Mouse (Mus musculus): ENCODE data around the gene Cilp2. TPM values are rescaled to one million over a fixed set of nuclear protein-coding genes. Genes with fewer than 3 reads are reported as not detected.

Gene Cilp2
- polyA plus RNA-seq, 1 experiment from 2014 or later, result 6.6 TPM

- WGBS, result 88% methylated on average over 8 of the region's 8 CpGs
- Histone ChIP-seq H3K9me3 (replicated peaks; ENCODE audit: control insufficient read depth, low read length, poor library complexity, severe bottlenecking) (no peaks in the 10 kb centered on the region), H3K36me3 (ENCODE audit: control insufficient read depth, insufficient read depth, low read length) (no peaks in the 10 kb centered on the region), H3K9ac (ENCODE audit: low read depth, low read length) (no peak overlapping the region), H3K27ac (ENCODE audit: low read length) (no peak overlapping the region), H3K4me1 (ENCODE audit: control insufficient read depth, insufficient read depth, low read length) (peaks cover 30% of the 10 kb centered on the region), H3K4me3 (ENCODE audit: low read depth, low read length) (no peak overlapping the region), H3K27me3 (ENCODE audit: control insufficient read depth, insufficient read depth, low read depth, low read length) (no peaks in the 10 kb centered on the region), H3K4me2 (ENCODE audit: low read length) (peak overlapping the region; percentile 100; the same call in 1 of the 2 replicates)
- ATAC-seq, result no peak
Measured at GRCm38 (mm10) chr8:69904096-69904495, 16.6 kb upstream of the Cilp2 start.

DNA sequence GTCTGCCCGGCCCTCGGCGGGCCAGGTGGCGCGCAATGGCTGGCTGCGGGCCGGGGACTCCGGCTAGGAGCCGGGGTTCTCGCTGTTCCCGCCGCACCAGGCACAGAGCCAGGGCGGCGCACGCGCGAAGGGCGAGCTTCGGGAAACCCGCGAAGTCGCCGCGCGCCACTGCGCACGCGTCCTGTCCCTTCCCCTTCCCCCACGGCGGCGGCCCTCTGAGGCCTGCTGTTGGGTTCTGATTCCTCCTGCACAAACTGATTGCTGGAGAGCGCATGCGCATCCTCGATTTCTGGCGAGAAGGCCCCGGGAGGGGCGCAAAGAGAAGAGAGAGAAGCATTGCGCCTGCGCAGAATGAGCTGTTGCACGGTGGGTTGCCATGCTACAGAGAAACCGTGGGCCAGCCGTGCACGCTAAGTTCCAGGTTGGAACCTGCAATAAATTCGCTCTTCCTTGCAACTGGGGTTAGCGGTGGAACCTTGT, 15.6 kb upstream of the Cilp2 start:
- peak overlapping the region; percentile 75 for H3K9ac ChIP-seq (ENCODE audit: low read depth, low read length)
- WGBS, result under 1% methylated on average over 43 of the region's 45 CpGs
- peak; percentile 91 for ATAC-seq

DNA sequence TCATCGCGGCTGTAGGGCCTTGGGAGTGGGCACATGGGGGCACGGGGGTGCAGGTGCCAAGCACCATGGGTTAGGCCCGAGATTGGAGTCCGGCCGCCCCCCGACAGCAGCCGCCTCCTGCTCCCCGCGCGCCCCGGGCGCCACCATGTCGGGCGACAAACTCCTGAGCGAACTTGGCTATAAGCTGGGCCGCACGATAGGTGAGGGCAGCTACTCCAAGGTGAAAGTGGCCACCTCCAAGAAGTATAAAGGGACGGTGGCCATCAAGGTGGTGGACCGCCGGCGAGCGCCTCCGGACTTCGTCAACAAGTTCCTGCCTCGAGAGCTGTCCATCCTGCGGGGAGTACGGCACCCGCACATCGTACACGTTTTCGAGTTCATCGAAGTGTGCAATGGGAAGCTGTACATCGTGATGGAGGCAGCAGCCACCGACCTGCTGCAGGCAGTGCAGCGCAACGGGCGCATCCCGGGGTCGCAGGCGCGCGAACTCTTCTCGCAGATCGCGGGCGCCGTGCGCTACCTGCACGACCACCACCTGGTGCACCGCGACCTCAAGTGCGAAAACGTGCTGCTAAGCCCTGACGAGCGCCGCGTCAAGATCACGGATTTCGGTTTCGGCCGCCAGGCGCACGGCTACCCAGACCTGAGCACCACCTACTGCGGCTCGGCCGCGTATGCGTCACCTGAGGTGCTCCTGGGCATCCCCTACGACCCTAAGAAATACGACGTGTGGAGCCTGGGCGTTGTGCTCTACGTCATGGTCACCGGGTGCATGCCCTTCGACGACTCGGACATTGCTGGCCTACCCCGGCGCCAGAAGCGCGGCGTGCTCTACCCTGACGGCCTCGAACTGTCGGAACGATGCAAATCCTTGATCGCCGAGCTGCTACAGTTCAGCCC, 14.9 kb upstream of the Cilp2 start, which contains the start of the genes Tssk6, Ndufa13 and Yjefn3:
Gene Tssk6, plus strand, starts transcription at position 22 of the 900 bp plus-strand sequence.
Gene Ndufa13, minus strand, starts transcription at position 396 of the 900 bp plus-strand sequence.
Gene Yjefn3, minus strand, starts transcription at position 550 of the 900 bp plus-strand sequence.
- Histone ChIP-seq H3K27me3 (ENCODE audit: control insufficient read depth, insufficient read depth, low read depth, low read length) (no peaks in the 10 kb centered on the region), H3K27ac (ENCODE audit: low read length) (peak within 1 kb of the TSS; percentile 89), H3K9ac (ENCODE audit: low read depth, low read length) (peak within 1 kb of the TSS; percentile 84), H3K4me2 (ENCODE audit: low read length) (peak within 1 kb of the TSS; percentile 100), H3K4me1 (ENCODE audit: control insufficient read depth, insufficient read depth, low read length) (peaks cover 36% of the 10 kb centered on the region), H3K36me3 (ENCODE audit: control insufficient read depth, insufficient read depth, low read length) (no peaks in the 10 kb centered on the region; the same call in none of the 2 replicates), H3K4me3 (ENCODE audit: low read depth, low read length) (peak within 1 kb of the TSS; percentile 67), H3K9me3 (replicated peaks; ENCODE audit: control insufficient read depth, low read length, poor library complexity, severe bottlenecking) (no peaks in the 10 kb centered on the region)
- peak; percentile 52 for ATAC-seq
- 4% methylated on average over 89 of the region's 89 CpGs for WGBS

More for the DNA sequence above, 15.6 kb upstream of the Cilp2 start:
- H3K36me3 ChIP-seq (ENCODE audit: control insufficient read depth, insufficient read depth, low read length), result no peaks in the 10 kb centered on the region; the same call in 1 of the 2 replicates
- H3K27ac ChIP-seq (ENCODE audit: low read length), result peak overlapping the region; percentile 89
- H3K27me3 ChIP-seq (ENCODE audit: control insufficient read depth, insufficient read depth, low read depth, low read length), result no peaks in the 10 kb centered on the region
- H3K4me2 ChIP-seq (ENCODE audit: low read length), result peak overlapping the region; percentile 100
- H3K4me1 ChIP-seq (ENCODE audit: control insufficient read depth, insufficient read depth, low read length), result peaks cover 32% of the 10 kb centered on the region
- no peaks in the 10 kb centered on the region for H3K9me3 ChIP-seq (replicated peaks; ENCODE audit: control insufficient read depth, low read length, poor library complexity, severe bottlenecking)
- peak overlapping the region; percentile 67 for H3K4me3 ChIP-seq (ENCODE audit: low read depth, low read length)

DNA sequence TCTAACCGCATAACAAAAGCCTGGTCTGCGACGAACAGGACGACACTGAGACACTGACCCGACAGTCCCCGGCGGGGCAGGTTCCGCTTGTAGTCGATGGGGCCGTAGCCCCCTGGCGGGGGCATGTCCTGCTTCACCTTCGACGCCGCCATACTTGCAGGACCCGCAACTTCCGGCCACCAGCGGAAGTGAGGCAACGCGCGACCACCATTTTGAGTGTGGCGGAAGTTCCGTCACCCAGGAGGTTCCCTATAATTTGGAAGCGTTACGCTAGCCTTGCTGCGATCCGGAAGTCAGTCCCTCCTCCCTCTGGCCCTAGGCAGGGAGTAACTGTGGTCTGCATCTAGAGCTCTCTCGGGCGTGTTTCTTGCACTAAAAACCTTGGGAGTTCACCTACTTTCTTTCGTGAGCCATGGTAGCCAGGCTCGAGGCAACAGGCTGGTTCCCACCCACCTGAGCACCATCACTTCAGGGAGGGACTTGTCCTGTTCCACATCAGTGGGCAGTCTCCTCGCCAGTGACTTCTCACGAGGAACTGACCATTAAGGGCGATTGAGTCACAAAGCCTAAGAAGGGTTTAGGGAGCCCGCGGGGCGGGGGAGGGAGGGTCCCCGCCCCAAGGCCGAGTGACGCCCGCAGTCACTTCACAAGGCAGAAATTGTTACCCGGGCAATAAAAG, 14.1 kb upstream of the Cilp2 start:
- Histone ChIP-seq H3K9ac (ENCODE audit: low read depth, low read length) (peak overlapping the region; percentile 84), H3K9me3 (replicated peaks; ENCODE audit: control insufficient read depth, low read length, poor library complexity, severe bottlenecking) (no peaks in the 10 kb centered on the region), H3K4me1 (ENCODE audit: control insufficient read depth, insufficient read depth, low read length) (peaks cover 36% of the 10 kb centered on the region)

GRCm38 (mm10) chr8:69900895-69901451, 13.5 kb upstream of the Cilp2 start:
- Histone ChIP-seq H3K9ac (ENCODE audit: low read depth, low read length) (peak overlapping the region; percentile 84), H3K4me1 (ENCODE audit: control insufficient read depth, insufficient read depth, low read length) (peaks cover 36% of the 10 kb centered on the region), H3K4me3 (ENCODE audit: low read depth, low read length) (peak overlapping the region; percentile 67), H3K4me2 (ENCODE audit: low read length) (peak overlapping the region; percentile 100), H3K9me3 (replicated peaks; ENCODE audit: control insufficient read depth, low read length, poor library complexity, severe bottlenecking) (no peaks in the 10 kb centered on the region), H3K36me3 (ENCODE audit: control insufficient read depth, insufficient read depth, low read length) (no peaks in the 10 kb centered on the region; the same call in none of the 2 replicates), H3K27me3 (ENCODE audit: control insufficient read depth, insufficient read depth, low read depth, low read length) (no peaks in the 10 kb centered on the region), H3K27ac (ENCODE audit: low read length) (peak overlapping the region; percentile 88)
- no peak for ATAC-seq
- WGBS, result 21% methylated on average over 12 of the region's 12 CpGs

More for the DNA sequence above, 14.1 kb upstream of the Cilp2 start:
- H3K27me3 ChIP-seq (ENCODE audit: control insufficient read depth, insufficient read depth, low read depth, low read length), result no peaks in the 10 kb centered on the region
- peak overlapping the region; percentile 67 for H3K4me3 ChIP-seq (ENCODE audit: low read depth, low read length)
- H3K36me3 ChIP-seq (ENCODE audit: control insufficient read depth, insufficient read depth, low read length), result no peaks in the 10 kb centered on the region; the same call in none of the 2 replicates
- H3K27ac ChIP-seq (ENCODE audit: low read length), result peak overlapping the region; percentile 88
- WGBS, result 1% methylated on average over 41 of the region's 41 CpGs
- H3K4me2 ChIP-seq (ENCODE audit: low read length), result peak overlapping the region; percentile 100
- peak; percentile 76 for ATAC-seq

- H3K27ac ChIP-seq (ENCODE audit: low read length), result no peak overlapping the region
- no peaks in the 10 kb centered on the region for H3K27me3 ChIP-seq (ENCODE audit: control insufficient read depth, insufficient read depth, low read depth, low read length)
- no peak overlapping the region for H3K4me3 ChIP-seq (ENCODE audit: low read depth, low read length)
- no peak overlapping the region; the same call in 1 of the 2 replicates for H3K4me2 ChIP-seq (ENCODE audit: low read length)
- ATAC-seq, result no peak
- H3K4me1 ChIP-seq (ENCODE audit: control insufficient read depth, insufficient read depth, low read length), result peaks cover 36% of the 10 kb centered on the region
- H3K9ac ChIP-seq (ENCODE audit: low read depth, low read length), result no peak overlapping the region
- no peaks in the 10 kb centered on the region; the same call in none of the 2 replicates for H3K36me3 ChIP-seq (ENCODE audit: control insufficient read depth, insufficient read depth, low read length)
- WGBS, result 98% methylated on average over 2 of the region's 2 CpGs
- H3K9me3 ChIP-seq (replicated peaks; ENCODE audit: control insufficient read depth, low read length, poor library complexity, severe bottlenecking), result no peaks in the 10 kb centered on the region
Measured at GRCm38 (mm10) chr8:69899876-69900275, 12.4 kb upstream of the Cilp2 start.

DNA sequence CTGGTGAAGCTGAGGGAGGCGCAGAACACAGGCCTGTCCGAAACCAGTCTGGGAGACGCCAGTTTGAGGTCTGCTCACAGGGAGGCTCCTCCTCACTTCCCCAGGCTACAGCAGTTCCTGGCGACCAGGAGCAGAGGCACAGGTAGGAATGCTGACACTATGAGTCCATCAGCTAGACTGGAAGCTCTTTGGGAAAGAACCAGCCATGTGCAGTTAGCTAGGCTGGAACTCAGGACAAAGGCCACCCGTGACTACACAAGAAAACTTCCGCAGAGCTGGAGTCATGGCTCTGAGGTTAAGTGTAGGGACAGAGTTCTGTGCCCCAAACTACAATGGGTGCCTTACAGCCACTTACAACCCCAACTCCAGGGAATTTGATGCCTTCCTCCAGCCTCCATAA, 10.4 kb upstream of the Cilp2 start:
- Histone ChIP-seq H3K4me2 (ENCODE audit: low read length) (no peak overlapping the region), H3K4me1 (ENCODE audit: control insufficient read depth, insufficient read depth, low read length) (peaks cover 30% of the 10 kb centered on the region), H3K9ac (ENCODE audit: low read depth, low read length) (no peak overlapping the region), H3K4me3 (ENCODE audit: low read depth, low read length) (no peak overlapping the region), H3K27me3 (ENCODE audit: control insufficient read depth, insufficient read depth, low read depth, low read length) (no peaks in the 10 kb centered on the region), H3K36me3 (ENCODE audit: control insufficient read depth, insufficient read depth, low read length) (peaks cover 8% of the 10 kb centered on the region), H3K9me3 (replicated peaks; ENCODE audit: control insufficient read depth, low read length, poor library complexity, severe bottlenecking) (no peaks in the 10 kb centered on the region), H3K27ac (ENCODE audit: low read length) (no peak overlapping the region)
- ATAC-seq, result no peak
- 90% methylated on average over 6 of the region's 6 CpGs for WGBS

- H3K9me3 ChIP-seq (replicated peaks; ENCODE audit: control insufficient read depth, low read length, poor library complexity, severe bottlenecking), result no peaks in the 10 kb centered on the region
- H3K4me1 ChIP-seq (ENCODE audit: control insufficient read depth, insufficient read depth, low read length), result peaks cover 23% of the 10 kb centered on the region
- no peak overlapping the region for H3K9ac ChIP-seq (ENCODE audit: low read depth, low read length)
- no peak overlapping the region for H3K4me2 ChIP-seq (ENCODE audit: low read length)
- H3K27ac ChIP-seq (ENCODE audit: low read length), result no peak overlapping the region
- ATAC-seq, result no peak
- WGBS, result 72% methylated on average over 4 of the region's 4 CpGs
- H3K36me3 ChIP-seq (ENCODE audit: control insufficient read depth, insufficient read depth, low read length), result peaks cover 8% of the 10 kb centered on the region
- no peak overlapping the region for H3K4me3 ChIP-seq (ENCODE audit: low read depth, low read length)
- H3K27me3 ChIP-seq (ENCODE audit: control insufficient read depth, insufficient read depth, low read depth, low read length), result no peaks in the 10 kb centered on the region
Measured at GRCm38 (mm10) chr8:69895772-69896451, 8.4 kb upstream of the Cilp2 start.

All from midbrain, embryonic 16.5 days (tissue).